Mouse (Mus musculus): Measurements from ENCODE around the gene Shbg.

The Shbg gene

GRCm38 (mm10) chr11:69565131-69565530, 52.6 kb downstream of the Shbg start:
- DNase-seq (ENCODE audit: low spot score) = no peak

Measured in adipocyte (in vitro differentiated cells).